Mouse (Mus musculus): Measurements from ENCODE around the gene Trim3. TPM values are rescaled to one million over a fixed set of nuclear protein-coding genes. Genes with fewer than 3 reads are reported as not detected.

Trim3 gene
- polyA plus RNA-seq, 1 experiment: 5.1 TPM

DNA sequence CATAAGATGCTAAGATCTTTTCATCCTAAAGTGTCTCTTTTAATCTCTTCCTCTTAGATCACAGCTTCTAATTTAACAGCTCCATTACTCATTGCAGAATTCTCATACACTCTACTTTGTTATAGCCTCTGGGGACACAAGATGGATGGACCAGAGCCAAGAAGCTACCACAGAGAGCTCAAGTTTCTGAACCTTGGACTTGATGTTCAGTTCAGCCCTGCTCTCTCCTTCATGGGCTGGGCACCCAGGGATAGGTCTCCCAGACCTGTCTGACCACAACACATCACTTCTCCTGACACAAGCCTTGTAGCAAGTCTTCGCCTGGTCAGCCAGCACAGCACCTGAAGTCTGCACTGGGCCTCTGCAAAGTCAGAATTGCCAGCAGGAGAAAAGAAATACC, 19.0 kb downstream of the Trim3 start:
- TF ChIP-seq POLR2A (IDR thresholded peaks at IDR 0.05; ENCODE audit: control insufficient read depth, low read depth, low read length) (no peak), CTCF (IDR thresholded peaks at IDR 0.05; ENCODE audit: control insufficient read depth, insufficient read depth, insufficient replicate concordance, low read depth, low read length) (no peak)
- Histone ChIP-seq H3K4me1 (ENCODE audit: control insufficient read depth, insufficient read depth, low read length) (no peaks in the 10 kb centered on the region), H3K36me3 (ENCODE audit: control insufficient read depth, insufficient read depth, low read length) (no peaks in the 10 kb centered on the region), H3K27ac (ENCODE audit: control insufficient read depth, insufficient read depth, low read depth, low read length) (no peak overlapping the region), H3K27me3 (ENCODE audit: control insufficient read depth, insufficient read depth, low read length) (no peaks in the 10 kb centered on the region), H3K4me3 (ENCODE audit: control insufficient read depth, low read depth, low read length) (no peak overlapping the region)

DNA sequence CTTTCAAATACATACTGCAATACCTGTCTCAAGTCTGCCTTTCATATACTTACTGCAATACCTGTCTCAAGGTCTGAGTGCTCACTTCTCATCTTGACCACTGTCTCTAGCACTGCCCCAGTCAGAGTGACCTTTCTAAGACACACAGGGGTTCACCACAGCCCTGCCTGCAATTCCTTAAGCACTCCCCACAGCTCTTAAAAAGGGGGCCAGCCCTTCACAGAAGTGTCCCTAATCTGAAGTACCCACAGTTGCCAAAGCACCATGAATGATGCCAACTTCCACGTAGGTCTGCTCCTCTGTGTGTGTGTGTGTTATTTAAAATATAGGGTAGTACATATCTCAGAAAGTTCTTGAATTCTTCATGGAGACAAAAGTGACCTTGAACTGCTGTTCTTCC, 21.6 kb downstream of the Trim3 start:
- Histone ChIP-seq H3K27ac (ENCODE audit: control insufficient read depth, insufficient read depth, low read depth, low read length) (no peak overlapping the region), H3K36me3 (ENCODE audit: control insufficient read depth, insufficient read depth, low read length) (no peaks in the 10 kb centered on the region), H3K4me1 (ENCODE audit: control insufficient read depth, insufficient read depth, low read length) (no peaks in the 10 kb centered on the region), H3K4me3 (ENCODE audit: control insufficient read depth, low read depth, low read length) (no peak overlapping the region), H3K27me3 (ENCODE audit: control insufficient read depth, insufficient read depth, low read length) (no peaks in the 10 kb centered on the region)
- TF ChIP-seq CTCF (IDR thresholded peaks at IDR 0.05; ENCODE audit: control insufficient read depth, insufficient read depth, insufficient replicate concordance, low read depth, low read length) (no peak), POLR2A (IDR thresholded peaks at IDR 0.05; ENCODE audit: control insufficient read depth, low read depth, low read length) (no peak)

DNA sequence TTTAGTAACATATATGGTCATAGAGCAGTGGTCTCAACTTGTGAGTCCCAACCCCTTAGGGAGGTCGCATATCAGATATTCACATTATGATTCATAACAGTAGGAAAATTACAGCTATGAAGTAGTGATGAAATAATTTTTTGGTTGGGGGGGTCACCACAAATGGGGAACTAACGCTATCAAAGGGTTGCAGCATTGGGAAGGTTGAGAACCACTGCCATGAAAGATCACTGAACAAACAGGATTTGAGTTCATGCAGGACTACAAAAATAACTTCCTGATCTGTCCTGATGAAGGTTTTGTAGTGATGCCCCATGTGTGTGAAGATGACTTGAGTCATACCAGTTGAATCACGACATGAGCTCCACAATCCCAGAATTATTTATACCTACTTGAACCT, 24.9 kb downstream of the Trim3 start:
- no peaks in the 10 kb centered on the region for H3K36me3 ChIP-seq (ENCODE audit: control insufficient read depth, insufficient read depth, low read length)
- H3K27ac ChIP-seq (ENCODE audit: control insufficient read depth, insufficient read depth, low read depth, low read length): no peak overlapping the region
- TF ChIP-seq POLR2A (IDR thresholded peaks at IDR 0.05; ENCODE audit: control insufficient read depth, low read depth, low read length): no peak
- no peak for TF ChIP-seq CTCF (IDR thresholded peaks at IDR 0.05; ENCODE audit: control insufficient read depth, insufficient read depth, insufficient replicate concordance, low read depth, low read length)
- H3K27me3 ChIP-seq (ENCODE audit: control insufficient read depth, insufficient read depth, low read length): no peaks in the 10 kb centered on the region
- no peaks in the 10 kb centered on the region for H3K4me1 ChIP-seq (ENCODE audit: control insufficient read depth, insufficient read depth, low read length)
- no peak overlapping the region for H3K4me3 ChIP-seq (ENCODE audit: control insufficient read depth, low read depth, low read length)

DNA sequence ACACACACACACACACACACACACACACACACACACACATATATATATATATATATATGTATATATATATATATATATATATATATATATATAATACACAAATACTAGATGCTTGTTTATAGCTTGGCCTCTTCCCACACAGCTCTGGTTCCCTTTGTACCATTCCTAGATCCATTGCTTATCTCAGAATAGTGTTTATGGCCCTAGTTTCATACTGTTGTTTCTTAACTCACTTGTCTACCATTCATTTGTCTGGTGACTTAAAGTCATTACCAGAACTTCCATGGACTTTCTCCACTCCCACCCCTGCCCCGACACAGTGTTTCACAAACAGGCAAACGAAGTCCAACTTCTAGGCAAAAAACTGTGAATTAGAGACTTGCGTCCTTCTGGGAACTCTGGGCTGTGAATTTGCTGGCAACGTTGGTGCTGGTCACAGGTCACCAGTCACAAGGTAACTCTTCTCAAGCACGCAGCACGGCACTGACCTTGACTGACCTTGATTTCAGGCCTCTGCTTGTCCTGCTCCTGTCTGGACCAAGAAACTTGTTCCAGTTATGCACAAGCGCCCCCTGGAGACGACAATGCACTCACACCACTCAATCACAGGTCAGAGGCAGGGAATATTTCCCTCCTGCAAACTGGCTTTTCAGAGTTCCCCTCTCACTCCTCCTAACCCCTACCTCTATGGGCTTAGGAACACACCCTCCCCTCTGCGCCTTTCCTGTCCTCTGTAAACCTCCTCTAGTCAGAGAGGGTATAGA, 30.3 kb downstream of the Trim3 start:
- H3K4me3 ChIP-seq (ENCODE audit: control insufficient read depth, low read depth, low read length): no peak overlapping the region

DNA sequence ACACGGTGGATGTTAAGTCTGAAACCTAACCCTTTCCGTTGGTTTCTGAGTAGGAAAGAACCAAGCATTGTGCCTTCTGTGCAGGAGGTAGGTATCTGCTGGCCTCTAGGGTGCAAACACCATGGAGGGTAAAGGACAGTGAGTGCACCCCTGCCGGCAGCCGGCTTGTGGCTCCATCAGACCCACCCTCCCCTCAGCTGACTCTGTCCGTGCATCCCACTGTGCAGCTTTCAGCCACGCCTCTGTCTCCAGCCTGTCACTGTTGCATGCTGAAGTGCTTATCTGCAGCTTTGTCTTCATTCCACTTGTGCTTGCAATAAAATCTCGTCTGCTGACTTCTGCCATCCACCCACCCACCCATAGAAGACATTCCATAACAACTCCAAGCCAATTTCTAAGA, 43.3 kb downstream of the Trim3 start:
- no peaks in the 10 kb centered on the region for H3K27me3 ChIP-seq (ENCODE audit: control insufficient read depth, insufficient read depth, low read length)
- no peak for TF ChIP-seq POLR2A (IDR thresholded peaks at IDR 0.05; ENCODE audit: control insufficient read depth, low read depth, low read length)
- no peak for TF ChIP-seq CTCF (IDR thresholded peaks at IDR 0.05; ENCODE audit: control insufficient read depth, insufficient read depth, insufficient replicate concordance, low read depth, low read length)
- no peaks in the 10 kb centered on the region for H3K36me3 ChIP-seq (ENCODE audit: control insufficient read depth, insufficient read depth, low read length)

More for the DNA sequence above, 30.3 kb downstream of the Trim3 start:
- Histone ChIP-seq H3K36me3 (ENCODE audit: control insufficient read depth, insufficient read depth, low read length) (no peaks in the 10 kb centered on the region), H3K27me3 (ENCODE audit: control insufficient read depth, insufficient read depth, low read length) (no peaks in the 10 kb centered on the region), H3K27ac (ENCODE audit: control insufficient read depth, insufficient read depth, low read depth, low read length) (no peak overlapping the region), H3K4me1 (ENCODE audit: control insufficient read depth, insufficient read depth, low read length) (no peaks in the 10 kb centered on the region)
- peak; percentile 55; the same call in 1 of the 2 replicates for TF ChIP-seq CTCF (IDR thresholded peaks at IDR 0.05; ENCODE audit: control insufficient read depth, insufficient read depth, insufficient replicate concordance, low read depth, low read length)
- no peak for TF ChIP-seq POLR2A (IDR thresholded peaks at IDR 0.05; ENCODE audit: control insufficient read depth, low read depth, low read length)

DNA sequence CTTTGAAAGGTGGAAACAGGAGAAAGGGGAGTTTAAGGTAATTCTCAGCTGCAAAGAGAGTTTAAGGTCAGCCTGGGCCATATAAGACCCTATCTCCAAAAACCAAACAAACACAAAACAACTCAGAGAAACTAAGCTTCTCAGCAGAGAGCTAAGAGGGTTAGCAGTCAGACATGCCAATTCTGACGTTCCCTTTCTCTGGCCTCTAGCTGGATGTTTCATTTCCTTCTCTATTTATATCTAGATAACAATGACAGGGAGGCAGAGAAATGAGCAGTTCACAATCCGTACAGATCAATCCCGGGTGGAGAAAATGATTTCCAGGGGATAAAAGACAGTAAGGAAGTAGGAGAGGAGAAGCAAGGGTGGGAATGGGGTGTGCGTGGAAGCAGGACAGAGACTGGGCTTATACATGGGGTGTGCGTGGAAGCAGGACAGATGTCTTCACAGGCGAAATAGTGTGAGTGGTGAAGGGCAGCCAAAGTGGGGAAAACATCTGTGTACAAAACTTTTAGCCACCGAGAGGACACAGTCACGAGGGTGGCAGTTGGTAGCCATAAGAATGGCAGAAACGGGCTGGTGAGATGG, 45.0 kb downstream of the Trim3 start:
- no peaks in the 10 kb centered on the region for H3K27me3 ChIP-seq (ENCODE audit: control insufficient read depth, insufficient read depth, low read length)
- TF ChIP-seq CTCF (IDR thresholded peaks at IDR 0.05; ENCODE audit: control insufficient read depth, insufficient read depth, insufficient replicate concordance, low read depth, low read length): no peak
- no peak for TF ChIP-seq POLR2A (IDR thresholded peaks at IDR 0.05; ENCODE audit: control insufficient read depth, low read depth, low read length)
- H3K27ac ChIP-seq (ENCODE audit: control insufficient read depth, insufficient read depth, low read depth, low read length): no peak overlapping the region
- no peaks in the 10 kb centered on the region for H3K4me1 ChIP-seq (ENCODE audit: control insufficient read depth, insufficient read depth, low read length)
- H3K36me3 ChIP-seq (ENCODE audit: control insufficient read depth, insufficient read depth, low read length): no peaks in the 10 kb centered on the region
- no peak overlapping the region for H3K4me3 ChIP-seq (ENCODE audit: control insufficient read depth, low read depth, low read length)

More for the DNA sequence above, 43.3 kb downstream of the Trim3 start:
- Histone ChIP-seq H3K27ac (ENCODE audit: control insufficient read depth, insufficient read depth, low read depth, low read length) (no peak overlapping the region), H3K4me3 (ENCODE audit: control insufficient read depth, low read depth, low read length) (no peak overlapping the region), H3K4me1 (ENCODE audit: control insufficient read depth, insufficient read depth, low read length) (no peaks in the 10 kb centered on the region)

DNA sequence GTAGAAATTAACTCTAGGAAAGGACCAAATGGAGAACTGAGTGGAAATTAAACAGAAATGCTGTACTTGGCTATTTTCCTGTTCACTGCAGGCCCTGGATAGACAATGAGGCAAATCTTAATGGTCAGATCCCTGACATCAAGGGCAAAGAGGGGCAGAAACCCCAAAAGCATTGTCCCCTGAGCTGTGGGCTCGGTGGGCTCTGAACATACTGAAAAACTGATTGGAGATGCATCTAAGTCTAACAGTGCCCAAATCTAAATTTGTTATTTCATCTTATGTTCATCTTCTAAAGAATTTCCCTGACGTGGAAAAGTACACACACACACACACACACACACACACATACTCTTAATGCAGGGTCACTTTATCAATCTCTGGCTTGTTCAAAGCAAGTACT, 51.4 kb downstream of the Trim3 start:
- Histone ChIP-seq H3K36me3 (ENCODE audit: control insufficient read depth, insufficient read depth, low read length) (no peaks in the 10 kb centered on the region), H3K4me3 (ENCODE audit: control insufficient read depth, low read depth, low read length) (no peak overlapping the region), H3K27ac (ENCODE audit: control insufficient read depth, insufficient read depth, low read depth, low read length) (no peak overlapping the region), H3K27me3 (ENCODE audit: control insufficient read depth, insufficient read depth, low read length) (no peaks in the 10 kb centered on the region), H3K4me1 (ENCODE audit: control insufficient read depth, insufficient read depth, low read length) (peaks cover 3% of the 10 kb centered on the region)
- TF ChIP-seq POLR2A (IDR thresholded peaks at IDR 0.05; ENCODE audit: control insufficient read depth, low read depth, low read length) (no peak), CTCF (IDR thresholded peaks at IDR 0.05; ENCODE audit: control insufficient read depth, insufficient read depth, insufficient replicate concordance, low read depth, low read length) (no peak)
